Mouse (Mus musculus) B cell, adult 67 days (primary cell): ENCODE measurements around the gene Ubtf. TPM values are rescaled to one million over a fixed set of nuclear protein-coding genes. Genes with fewer than 3 reads are reported as not detected.

Source experiments
- total RNA-seq, 2 experiments: library from RNA; stranded (reverse); gene quantifications; 4 replicates each; pipeline ENCODE4 v1.2.4; 2023

The Ubtf gene
- total RNA-seq, result 100 to 1,000 TPM; 172 to 178 TPM

DNA sequence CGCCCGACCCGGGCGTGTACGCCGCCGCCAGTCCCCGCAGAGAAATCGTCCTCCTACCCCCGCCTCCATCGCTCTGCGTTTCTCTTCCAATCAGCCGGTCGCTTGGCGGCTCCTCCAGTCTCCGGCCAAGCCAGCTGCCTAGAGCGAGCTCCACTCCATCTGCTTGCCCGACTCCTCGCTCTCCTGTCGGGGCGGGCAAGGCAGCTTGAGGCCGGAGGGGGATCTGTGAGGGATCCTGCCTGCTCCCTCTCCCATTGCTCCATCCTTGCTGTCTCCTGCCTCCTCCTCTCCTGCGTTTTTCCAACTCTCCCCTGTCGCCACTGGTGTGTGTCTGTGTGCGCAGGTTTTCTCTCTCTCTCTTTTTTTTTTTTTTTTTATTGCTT, at the start of gene Ubtf:
Gene Ubtf, minus strand, starts transcription at position 333 of the 383 bp plus-strand sequence.

GRCm38 (mm10) chr11:102366103-102366502, 46.6 kb upstream of the Ubtf start, which contains the start of gene Slc4a1:
Gene Slc4a1, minus strand, starts transcription at chr11:102366203.

DNA sequence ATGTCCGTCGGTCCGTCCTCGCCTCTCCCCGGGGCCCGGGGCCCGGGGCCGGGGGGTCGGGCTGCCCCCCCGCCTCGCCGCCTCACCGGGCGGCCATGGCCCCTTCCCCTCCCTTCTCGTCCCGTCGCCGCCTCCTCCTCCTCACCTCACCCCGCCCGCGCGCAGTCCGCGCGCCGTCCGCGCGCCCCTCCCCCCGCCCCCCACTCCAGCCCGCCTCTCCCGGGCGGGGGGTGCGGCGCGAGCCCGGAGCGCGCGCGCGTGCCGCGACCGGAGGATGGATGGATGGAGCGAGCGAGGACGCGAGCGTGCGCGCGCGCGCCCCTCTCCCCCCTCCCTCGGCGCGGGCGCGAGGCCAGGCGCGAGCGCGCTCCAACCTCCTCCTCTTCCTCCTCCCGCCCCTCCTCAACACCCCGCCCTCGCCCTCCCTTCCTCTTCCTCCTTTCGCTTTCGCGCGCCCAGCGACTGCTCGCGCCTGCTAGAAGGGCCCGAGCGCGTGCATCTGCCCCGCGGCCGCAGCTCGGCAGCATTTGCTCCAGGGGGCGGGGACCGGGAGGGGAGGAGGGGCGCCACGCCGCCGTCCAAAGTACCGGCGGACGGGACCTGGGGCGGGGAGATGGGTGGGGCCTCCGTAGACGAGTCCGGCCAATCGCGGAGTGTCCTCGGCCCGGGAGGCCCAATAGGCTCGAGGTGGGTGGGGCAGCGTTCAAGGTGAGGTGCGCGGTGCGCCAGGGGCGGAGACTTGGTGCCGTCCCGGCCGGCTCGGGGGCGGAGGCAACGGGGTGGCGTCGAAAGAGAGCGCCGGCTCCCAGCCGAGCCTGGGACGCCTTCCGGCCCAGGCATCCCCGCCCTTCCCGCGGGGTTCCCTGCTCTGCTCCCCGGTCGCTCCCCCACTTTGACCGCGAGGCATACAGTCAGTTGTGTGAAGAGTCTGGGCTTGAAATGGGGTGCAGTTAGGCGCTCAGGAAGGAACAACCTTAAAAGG, 22.8 kb downstream of the Ubtf start, which contains the start of gene Atxn7l3:
Gene Atxn7l3, minus strand, starts transcription at position 141 of the 982 bp plus-strand sequence.

GRCm38 (mm10) chr11:102284501-102285094, 34.9 kb downstream of the Ubtf start, which contains the start of gene Tmub2:
Gene Tmub2, plus strand, starts transcription at chr11:102284931.

GRCm38 (mm10) chr11:102268520-102269244, 50.9 kb downstream of the Ubtf start, which contains the start of gene Asb16:
Gene Asb16, plus strand, starts transcription at chr11:102268743.

Other genes starting within 250 kb of the Ubtf start
- gene Mpp2, start 231.2 kb downstream of the Ubtf start, total RNA-seq, result not detected
- gene Ppy, start 218.4 kb downstream of the Ubtf start, total RNA-seq, result not detected
- gene Pyy, start 211.9 kb downstream of the Ubtf start, total RNA-seq, result not detected
- gene Nags, start 174.2 kb downstream of the Ubtf start, total RNA-seq, result not detected
- 10 to 100 TPM in 1 of 2 experiments, 1 to 10 TPM in 1; 8.4 to 17.1 TPM for gene Tmem101, start 163.3 kb downstream of the Ubtf start, total RNA-seq
- gene Lsm12, start 134.4 kb downstream of the Ubtf start, total RNA-seq, result 10 to 100 TPM; 53.8 to 57.7 TPM
- gene G6pc3, start 130.1 kb downstream of the Ubtf start, total RNA-seq, result 10 to 100 TPM; 44.4 to 48.9 TPM
- gene Hdac5, start 89.6 kb downstream of the Ubtf start, total RNA-seq, result 100 to 1,000 TPM; 117 to 132 TPM
- gene BC030867, start 70.9 kb downstream of the Ubtf start, total RNA-seq, result under 1 TPM; 0.71 to 0.96 TPM
- not detected for gene Asb16, start 51.0 kb downstream of the Ubtf start, total RNA-seq
- gene Tmub2, start 34.8 kb downstream of the Ubtf start, total RNA-seq, result 10 to 100 TPM; 43.7 to 45.4 TPM
- 10 to 100 TPM; 72.1 to 73.0 TPM for gene Atxn7l3, start 23.1 kb downstream of the Ubtf start, total RNA-seq
- gene Slc4a1, start 46.5 kb upstream of the Ubtf start, total RNA-seq, result under 1 TPM in 1 of 2 experiments, not detected in 1; 0.70 TPM
- gene Rundc3a, start 73.7 kb upstream of the Ubtf start, total RNA-seq, result 1 to 10 TPM in 1 of 2 experiments, under 1 TPM in 1; 0.56 to 2.4 TPM
- gene Slc25a39, start 88.2 kb upstream of the Ubtf start, total RNA-seq, result 10 to 100 TPM; 41.6 to 41.8 TPM
- 10 to 100 TPM; 62.2 to 72.9 TPM for gene Grn, start 110.6 kb upstream of the Ubtf start, total RNA-seq
- not detected for gene Fam171a2, start 127.9 kb upstream of the Ubtf start, total RNA-seq
- gene Itga2b, start 150.4 kb upstream of the Ubtf start, total RNA-seq, result 1 to 10 TPM; 6.4 to 7.9 TPM
- gene Gpatch8, start 236.7 kb upstream of the Ubtf start, total RNA-seq, result 10 to 100 TPM; 61.3 to 65.5 TPM